11 mouse cellular contexts compared by ENCODE assay signal in the genomic region with DNA sequence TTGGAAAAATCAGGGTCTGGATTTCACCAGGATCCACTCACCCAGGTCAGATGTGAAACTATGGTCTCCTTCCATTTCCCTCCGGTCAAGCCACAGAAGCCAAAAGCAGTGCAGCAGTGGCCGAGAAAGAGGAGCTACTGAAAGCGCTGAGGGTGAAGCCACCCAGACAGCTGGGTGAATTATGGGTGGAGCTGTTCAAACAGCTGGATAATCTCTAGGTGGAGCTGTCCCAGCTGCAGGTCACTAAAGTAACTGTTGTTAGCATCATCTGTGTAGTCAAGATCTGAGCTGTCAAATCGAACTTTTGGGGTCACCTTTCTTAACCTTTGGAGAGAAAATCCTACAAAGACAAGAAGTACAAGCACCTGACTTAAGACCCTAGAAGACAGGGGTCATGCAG. TPM values are rescaled to one million over a fixed set of nuclear protein-coding genes. Genes with fewer than 3 reads are reported as not detected.
A peak's percentile ranks its signal among the peaks of the same experiment; 100 is the strongest.
DNase-seq lines count a peak whose midpoint lies in the region; ATAC-seq lines count a peak whose summit lies in the region.
"Had no signal": no experiment of that assay in that cellular context is flagged by ENCODE, and none has a peak within 500 bp of the region (broad histone marks: within the 10 kb centered on the region; RNA-seq: fewer than 3 reads in every experiment).

No protein-coding gene starts in this region.

- no peaks in the 10 kb centered on the region for H3K9me3 ChIP-seq in kidney, embryonic 14.5 days (ENCODE audit: control insufficient read depth, low read length)
- H3K9me3 ChIP-seq: embryonic facial prominence, embryonic 10.5 days; midbrain, embryonic 15.5 days; neural tube, embryonic 13.5 days had no signal

- peak; percentile 21; the same call in 1 of the 2 replicates for ATAC-seq in kidney, embryonic 14.5 days (ENCODE audit: low FRiP score, low TSS enrichment)
- ATAC-seq in erythroblast, adult 5-6 weeks (replicated peaks; ENCODE audit: low FRiP score, poor library complexity, severe bottlenecking): 0 out of 2 replicates have a peak, but pooled peaks have one; percentile 47
- ATAC-seq in megakaryocyte-erythroid progenitor cell, adult 5-6 weeks (replicated peaks; ENCODE audit: low FRiP score, low TSS enrichment, poor library complexity, severe bottlenecking): peak; percentile 69
- ATAC-seq: midbrain, embryonic 15.5 days had no signal

- no peak overlapping the region for H3K27ac ChIP-seq in kidney, embryonic 14.5 days (ENCODE audit: low read depth, low read length)
- H3K27ac ChIP-seq: embryonic facial prominence, embryonic 10.5 days; midbrain, embryonic 15.5 days; neural tube, embryonic 13.5 days had no signal

- H3K27me3 ChIP-seq in kidney, embryonic 14.5 days (ENCODE audit: control insufficient read depth, insufficient read depth, low read length): no peaks in the 10 kb centered on the region
- H3K27me3 ChIP-seq: midbrain, embryonic 15.5 days; neural tube, embryonic 13.5 days had no signal

- H3K9ac ChIP-seq in kidney, embryonic 14.5 days (ENCODE audit: low read depth, low read length): no peak overlapping the region
- H3K9ac ChIP-seq: midbrain, embryonic 15.5 days; neural tube, embryonic 13.5 days had no signal

- H3K4me1 ChIP-seq in kidney, embryonic 14.5 days (ENCODE audit: control insufficient read depth, insufficient read depth, low read length): peaks cover 7% of the 10 kb centered on the region; the same call in 1 of the 2 replicates
- H3K4me1 ChIP-seq: embryonic facial prominence, embryonic 10.5 days had no signal

- H3K36me3 ChIP-seq in kidney, embryonic 14.5 days (ENCODE audit: control insufficient read depth, insufficient read depth, low read length): no peaks in the 10 kb centered on the region
- H3K36me3 ChIP-seq: midbrain, embryonic 15.5 days had no signal

- no peak overlapping the region for H3K4me2 ChIP-seq in kidney, embryonic 14.5 days (replicated peaks; ENCODE audit: low read depth, low read length)
- H3K4me2 ChIP-seq: midbrain, embryonic 15.5 days; neural tube, embryonic 13.5 days had no signal

- H3K4me3 ChIP-seq in kidney, embryonic 14.5 days (ENCODE audit: low read length): no peak overlapping the region
- H3K4me3 ChIP-seq: embryonic facial prominence, embryonic 10.5 days; midbrain, embryonic 15.5 days; neural tube, embryonic 13.5 days had no signal

- DNase-seq in kidney, adult 18-20 months: no peak
- DNase-seq in lung, postnatal 25 days (ENCODE audit: low spot score): peak; percentile 18
- no peak for DNase-seq in lung, postnatal 4 days
- DNase-seq in urinary bladder, postnatal 4 days (ENCODE audit: low spot score in 2 of 2): no peak
- DNase-seq: right cerebral cortex, adult 18-20 months had no signal

- WGBS in kidney, embryonic 14.5 days: 27% methylated on average over 4 of the region's 4 CpGs

RNA-seq across cellular contexts. Expression of a gene that starts 7.2 kb away (rescaled TPM):
- 4.4 and 5.6 TPM in 2 replicates for polyA plus RNA-seq in kidney, embryonic 14.5 days (2014; fragmentation: Nextera tagmentation; extraction: Ambion mirVana)
- total RNA-seq in erythroblast, adult 5-6 weeks (2015; ENCODE audit: low replicate concordance): 2.9 and 6.5 TPM in 2 replicates
- total RNA-seq in erythroblast, adult 5-6 weeks (2017; ENCODE audit: low replicate concordance): 5.4 and 5.7 TPM in 2 replicates
- 10.2 and 10.5 TPM in 2 replicates for total RNA-seq in megakaryocyte-erythroid progenitor cell, adult 5-6 weeks (2014; fragmentation: Nextera tagmentation)
- total RNA-seq in megakaryocyte-erythroid progenitor cell, adult 5-6 weeks (2017): 8.6 and 10.3 TPM in 2 replicates

RNA-seq across cellular contexts. Expression of a gene that starts 47.2 kb away (rescaled TPM):
- polyA plus RNA-seq in kidney, embryonic 14.5 days (2014; fragmentation: Nextera tagmentation; extraction: Ambion mirVana): 15.5 and 20.8 TPM in 2 replicates
- 10.8 and 17.1 TPM in 2 replicates for total RNA-seq in erythroblast, adult 5-6 weeks (2015; ENCODE audit: low replicate concordance)
- 14.7 and 18.5 TPM in 2 replicates for total RNA-seq in erythroblast, adult 5-6 weeks (2017; ENCODE audit: low replicate concordance)
- total RNA-seq in megakaryocyte-erythroid progenitor cell, adult 5-6 weeks (2014; fragmentation: Nextera tagmentation): 51.5 and 58.9 TPM in 2 replicates
- total RNA-seq in megakaryocyte-erythroid progenitor cell, adult 5-6 weeks (2017): 27.3 and 32.2 TPM in 2 replicates

RNA-seq across cellular contexts. Expression of a gene that starts 57.1 kb away (rescaled TPM):
- 9.0 and 10.5 TPM in 2 replicates for polyA plus RNA-seq in kidney, embryonic 14.5 days (2014; fragmentation: Nextera tagmentation; extraction: Ambion mirVana)
- total RNA-seq in erythroblast, adult 5-6 weeks (2015; ENCODE audit: low replicate concordance): 1.3 and 2.5 TPM in 2 replicates
- 9.2 and 15.5 TPM in 2 replicates for total RNA-seq in erythroblast, adult 5-6 weeks (2017; ENCODE audit: low replicate concordance)
- total RNA-seq in megakaryocyte-erythroid progenitor cell, adult 5-6 weeks (2014; fragmentation: Nextera tagmentation): 26.4 and 27.1 TPM in 2 replicates
- 14.8 and 22.3 TPM in 2 replicates for total RNA-seq in megakaryocyte-erythroid progenitor cell, adult 5-6 weeks (2017)

RNA-seq across cellular contexts. Expression of a gene that starts 57.2 kb away (rescaled TPM):
- 17.6 and 26.2 TPM in 2 replicates for polyA plus RNA-seq in kidney, embryonic 14.5 days (2014; fragmentation: Nextera tagmentation; extraction: Ambion mirVana)
- total RNA-seq in erythroblast, adult 5-6 weeks (2015; ENCODE audit: low replicate concordance): 33.4 and 36.8 TPM in 2 replicates
- total RNA-seq in erythroblast, adult 5-6 weeks (2017; ENCODE audit: low replicate concordance): 8.7 and 13.2 TPM in 2 replicates
- total RNA-seq in megakaryocyte-erythroid progenitor cell, adult 5-6 weeks (2014; fragmentation: Nextera tagmentation): 38.6 and 46.5 TPM in 2 replicates
- 3.7 and 10.0 TPM in 2 replicates for total RNA-seq in megakaryocyte-erythroid progenitor cell, adult 5-6 weeks (2017)
